Mouse (Mus musculus) liver, embryonic 14.5 days (tissue): ENCODE results near the gene Lama5.

Experiments used
- CTCF ChIP-seq: IDR thresholded peaks from 2 replicates; pipeline ENCODE4 v1.5.1; 2016; ENCODE audit warnings: antibody characterized with exemption, low read depth, control low read depth
- EP300 ChIP-seq: IDR thresholded peaks from 2 replicates; pipeline ENCODE4 v1.6.1; 2016; ENCODE audit warnings: antibody characterized with exemption, low read depth

- TF ChIP-seq EP300 (no peak), CTCF (no peak)
Measured at GRCm38 (mm10) chr2:180216921-180217320, 8.7 kb downstream of the Lama5 start.
